Mouse (Mus musculus) embryonic facial prominence, embryonic 10.5 days (tissue): ENCODE data around the gene Ap3b1. TPM values are rescaled to one million over a fixed set of nuclear protein-coding genes. Genes with fewer than 3 reads are reported as not detected.

Experiments used
- DNase-seq: peaks from one replicate; pipeline ENCODE4 v3.0.0-alpha.2; 2017; ENCODE audit warnings: low spot score
- H3K27ac ChIP-seq: fragments of 300-500 bp; sonication (generic); replicated peaks from 2 replicates; pipeline ENCODE4 v1.5.1; 2016; ENCODE audit warnings: mild to moderate bottlenecking
- H3K27me3 ChIP-seq: fragments of 300-500 bp; sonication (generic); replicated peaks from 2 replicates; pipeline ENCODE4 v1.6.1; 2016; ENCODE audit warnings: low read depth, mild to moderate bottlenecking; ENCODE audit not compliant: poor library complexity, severe bottlenecking
- H3K36me3 ChIP-seq: fragments of 300-500 bp; sonication (generic); replicated peaks from 2 replicates; pipeline ENCODE4 v1.6.1; 2016; ENCODE audit warnings: mild to moderate bottlenecking, moderate library complexity
- H3K4me1 ChIP-seq: fragments of 300-500 bp; sonication (generic); 2 replicates; pipeline ENCODE4 v1.6.1; 2016
- H3K4me3 ChIP-seq: fragments of 300-500 bp; sonication (generic); 2 replicates; pipeline ENCODE4 v1.5.1; 2016; ENCODE audit warnings: mild to moderate bottlenecking, moderate library complexity
- H3K9me3 ChIP-seq: fragments of 300-500 bp; sonication (generic); 2 replicates; pipeline ENCODE4 v1.6.1; 2016; ENCODE audit warnings: mild to moderate bottlenecking
- WGBS: fragments of 180-500 bp; shearing (Covaris S2); methylation state at CpG from one replicate; pipeline ENCODE4 v1.1.7; 2016; 5-methylcytosine and 5-hydroxymethylcytosine counted together
- microRNA-seq: library from miRNA; unstranded; fragments of <30 nt; microRNA quantifications from one replicate; pipeline ENCODE4, GENCODE M21; 2017
- polyA plus RNA-seq: library from polyadenylated mRNA; unstranded; fragments of >200 nt; fragmentation: Nextera tagmentation; extraction: Ambion mirVana; gene quantifications from 2 replicates; pipeline ENCODE4 v1.2.1, GENCODE M21; 2016

The Ap3b1 gene
- polyA plus RNA-seq, 1 experiment from 2014 or later: 37.7 TPM

- Histone ChIP-seq H3K36me3 (no peaks in the 10 kb centered on the region), H3K27ac (no peak overlapping the region), H3K27me3 (peaks cover 92% of the 10 kb centered on the region), H3K4me3 (peak overlapping the region; percentile 55; the same call in 1 of the 2 replicates), H3K9me3 (no peaks in the 10 kb centered on the region), H3K4me1 (peaks cover 16% of the 10 kb centered on the region)
- peak; percentile 37 for DNase-seq
- WGBS: 4% methylated on average over 14 of the region's 14 CpGs
Observed at GRCm38 (mm10) chr13:94595289-94595688, 236.5 kb downstream of the Ap3b1 start.

GRCm38 (mm10) chr13:94595701-94596361 lies 237.1 kb downstream of the Ap3b1 start:
- Histone ChIP-seq H3K9me3 (no peaks in the 10 kb centered on the region), H3K27me3 (peaks cover 97% of the 10 kb centered on the region), H3K4me1 (peaks cover 16% of the 10 kb centered on the region), H3K4me3 (peak overlapping the region; percentile 55), H3K27ac (no peak overlapping the region), H3K36me3 (no peaks in the 10 kb centered on the region)
- under 1% methylated on average over 38 of the region's 38 CpGs for WGBS
- DNase-seq: peak; percentile 62

- peak; percentile 35 for DNase-seq
- Histone ChIP-seq H3K4me1 (peaks cover 16% of the 10 kb centered on the region), H3K4me3 (peak overlapping the region; percentile 55), H3K36me3 (no peaks in the 10 kb centered on the region), H3K27me3 (peaks cover 97% of the 10 kb centered on the region), H3K27ac (no peak overlapping the region), H3K9me3 (no peaks in the 10 kb centered on the region)
- 10% methylated on average over 20 of the region's 20 CpGs for WGBS
Observed at GRCm38 (mm10) chr13:94596386-94597033, 237.8 kb downstream of the Ap3b1 start.

GRCm38 (mm10) chr13:94599718-94600117 lies 241.0 kb downstream of the Ap3b1 start:
- 47% methylated on average over 8 of the region's 8 CpGs for WGBS
- H3K9me3 ChIP-seq: no peaks in the 10 kb centered on the region
- peaks cover 97% of the 10 kb centered on the region for H3K27me3 ChIP-seq
- H3K27ac ChIP-seq: no peak overlapping the region
- peaks cover 16% of the 10 kb centered on the region for H3K4me1 ChIP-seq
- no peaks in the 10 kb centered on the region for H3K36me3 ChIP-seq
- DNase-seq: no peak
- H3K4me3 ChIP-seq: no peak overlapping the region

- H3K36me3 ChIP-seq: no peaks in the 10 kb centered on the region
- no peak overlapping the region for H3K4me3 ChIP-seq
- H3K27me3 ChIP-seq: peaks cover 92% of the 10 kb centered on the region
- no peaks in the 10 kb centered on the region for H3K9me3 ChIP-seq
- DNase-seq: no peak
- no peak overlapping the region for H3K27ac ChIP-seq
- peaks cover 19% of the 10 kb centered on the region for H3K4me1 ChIP-seq
- WGBS: 80% methylated on average over 9 of the region's 9 CpGs
Observed at GRCm38 (mm10) chr13:94607035-94607860, 248.5 kb downstream of the Ap3b1 start.

- no peak for DNase-seq
- Histone ChIP-seq H3K4me1 (peaks cover 19% of the 10 kb centered on the region), H3K9me3 (no peaks in the 10 kb centered on the region), H3K4me3 (no peak overlapping the region), H3K27ac (no peak overlapping the region), H3K36me3 (no peaks in the 10 kb centered on the region), H3K27me3 (peaks cover 92% of the 10 kb centered on the region)
- WGBS: 39% methylated on average over 7 of the region's 7 CpGs
Observed at GRCm38 (mm10) chr13:94607861-94608223, 249.1 kb downstream of the Ap3b1 start.

GRCm38 (mm10) chr13:94608420-94608831 lies 249.7 kb downstream of the Ap3b1 start:
- peak; percentile 73 for DNase-seq
- Histone ChIP-seq H3K4me1 (peaks cover 19% of the 10 kb centered on the region), H3K4me3 (peak overlapping the region; percentile 19; the same call in 1 of the 2 replicates), H3K36me3 (no peaks in the 10 kb centered on the region), H3K27ac (peak overlapping the region; percentile 65), H3K27me3 (peaks cover 92% of the 10 kb centered on the region), H3K9me3 (no peaks in the 10 kb centered on the region)
- WGBS: 3% methylated on average over 11 of the region's 11 CpGs

- H3K36me3 ChIP-seq: no peaks in the 10 kb centered on the region
- H3K27me3 ChIP-seq: peaks cover 91% of the 10 kb centered on the region
- no peak overlapping the region for H3K4me3 ChIP-seq
- H3K9me3 ChIP-seq: no peaks in the 10 kb centered on the region
- DNase-seq: peak; percentile 25
- peak overlapping the region; percentile 65; the same call in 1 of the 2 replicates for H3K27ac ChIP-seq
- WGBS: 31% methylated on average over 10 of the region's 10 CpGs
- peaks cover 19% of the 10 kb centered on the region for H3K4me1 ChIP-seq
Observed at GRCm38 (mm10) chr13:94608947-94609346, 250.2 kb downstream of the Ap3b1 start.

Small RNA genes within 50 kb of the gene (microRNA-seq; reads per million reads assigned to microRNA genes)
- gene Gm25109: not detected

Other genes with a start within 250 kb of the Ap3b1 start
- gene Scamp1, start 73.1 kb upstream of the Ap3b1 start, polyA plus RNA-seq: 24.6 and 27.6 TPM in 2 replicates